Mouse (Mus musculus) heart, adult 2 months (tissue): Measurements from ENCODE around the gene Hjurp. TPM values are rescaled to one million over a fixed set of nuclear protein-coding genes. Genes with fewer than 3 reads are reported as not detected.

ENCODE experiments used
- DNase-seq, 2 experiments: peaks; one replicate each; pipeline ENCODE4 v3.0.0; 2021
- H3K27ac ChIP-seq: fragments of 200-600 bp; 2 replicates; pipeline ENCODE4 v1.8.1; 2022
- H3K27me3 ChIP-seq: fragments of 200-500 bp; 2 replicates; pipeline ENCODE4 v1.6.1; 2012; ENCODE audit warnings: mild to moderate bottlenecking, low read length, inconsistent platforms, mixed read lengths; ENCODE audit not compliant: control insufficient read depth, insufficient read depth
- H3K36me3 ChIP-seq: fragments of 200-500 bp; 2 replicates; pipeline ENCODE4 v1.6.1; 2012; ENCODE audit warnings: low read length, inconsistent platforms; ENCODE audit not compliant: control insufficient read depth, insufficient read depth
- H3K4me1 ChIP-seq: fragments of 200-500 bp; 2 replicates; pipeline ENCODE4 v1.6.1; 2011; ENCODE audit warnings: low read length; ENCODE audit not compliant: control insufficient read depth, insufficient read depth
- H3K4me3 ChIP-seq: fragments of 200-600 bp; 2 replicates; pipeline ENCODE4 v1.8.1; 2022
- H3K79me2 ChIP-seq: fragments of 200-500 bp; replicated peaks from 2 replicates; pipeline ENCODE4 v1.6.1; 2012; ENCODE audit warnings: mild to moderate bottlenecking, inconsistent platforms, low read length, moderate library complexity, mixed read lengths; ENCODE audit not compliant: control insufficient read depth, insufficient read depth
- H3K9ac ChIP-seq: fragments of 200-500 bp; 2 replicates; pipeline ENCODE4 v1.6.1; 2012; ENCODE audit warnings: low read depth, mild to moderate bottlenecking, control low read depth, inconsistent platforms, low read length, mixed read lengths
- CTCF ChIP-seq: fragments of 200-600 bp; IDR thresholded peaks from 2 replicates; pipeline ENCODE4 v1.8.1; 2022; ENCODE audit warnings: antibody characterized with exemption, mild to moderate bottlenecking, moderate library complexity
- EP300 ChIP-seq: fragments of 200-500 bp; IDR thresholded peaks from 2 replicates; pipeline ENCODE4 v1.6.1; 2011; ENCODE audit warnings: low read depth, low read length, control low read depth; ENCODE audit not compliant: insufficient read depth
- POLR2A ChIP-seq: fragments of 200-500 bp; IDR thresholded peaks from 2 replicates; pipeline ENCODE4 v1.6.1; 2011; ENCODE audit warnings: mild to moderate bottlenecking, low read depth, low read length, control low read depth; ENCODE audit not compliant: insufficient read depth
- WGBS: fragments of 180-500 bp; shearing (Covaris S2); methylation state at CpG from one replicate; pipeline ENCODE4 v1.1.7; 2018; 5-methylcytosine and 5-hydroxymethylcytosine counted together
- intact Hi-C: fragments of 180-260 bp; cut with DNase I; formaldehyde crosslinking; loops from one replicate; pipeline ENCODE4 v1.15.1; 2025
- polyA plus RNA-seq: library from polyadenylated mRNA; depleted of rRNA; stranded (reverse); fragments of >200 nt; gene quantifications from 2 replicates; pipeline ENCODE4 v1.2.3, GENCODE M21; 2012
- total RNA-seq, 2 experiments: library from RNA; stranded (reverse); gene quantifications; 2 replicates each; pipeline ENCODE4 v1.2.3; 2021

Gene Hjurp
- total and polyA plus RNA-seq, 3 experiments: 8.7 to 23.9 (median 11.5) TPM

GRCm38 (mm10) chr1:88292057-88292456 is 14.6 kb upstream of the Hjurp start:
- TF ChIP-seq POLR2A: no peak
- TF ChIP-seq CTCF: no peak
- no peak for TF ChIP-seq EP300
- 53% methylated on average over 2 of the region's 2 CpGs for WGBS
- H3K36me3 ChIP-seq: no peaks in the 10 kb centered on the region
- no peaks in the 10 kb centered on the region for H3K4me1 ChIP-seq
- H3K27me3 ChIP-seq: no peaks in the 10 kb centered on the region
- H3K9ac ChIP-seq: no peak overlapping the region
- no peak overlapping the region for H3K27ac ChIP-seq
- no peaks in the 10 kb centered on the region for H3K79me2 ChIP-seq
- intact Hi-C loops: no loop called here
- DNase-seq: no peak
- H3K4me3 ChIP-seq: no peak overlapping the region

GRCm38 (mm10) chr1:88291409-88292005 is 14.1 kb upstream of the Hjurp start:
- H3K36me3 ChIP-seq: no peaks in the 10 kb centered on the region
- no peak overlapping the region for H3K4me3 ChIP-seq
- no peaks in the 10 kb centered on the region for H3K4me1 ChIP-seq
- intact Hi-C loops: no loop called here
- no peaks in the 10 kb centered on the region for H3K27me3 ChIP-seq
- H3K27ac ChIP-seq: no peak overlapping the region
- TF ChIP-seq EP300 (no peak), POLR2A (no peak), CTCF (no peak)
- WGBS: 51% methylated on average over 3 of the region's 3 CpGs
- H3K79me2 ChIP-seq: no peaks in the 10 kb centered on the region
- no peak for DNase-seq
- H3K9ac ChIP-seq: no peak overlapping the region

GRCm38 (mm10) chr1:88290511-88290910 is 13.1 kb upstream of the Hjurp start:
- Histone ChIP-seq H3K27me3 (no peaks in the 10 kb centered on the region), H3K36me3 (no peaks in the 10 kb centered on the region), H3K27ac (no peak overlapping the region), H3K4me3 (no peak overlapping the region), H3K79me2 (no peaks in the 10 kb centered on the region), H3K9ac (no peak overlapping the region), H3K4me1 (no peaks in the 10 kb centered on the region)
- no peak for DNase-seq
- WGBS: 53% methylated on average over 1 of the region's 1 CpGs
- intact Hi-C loops: no loop called here
- TF ChIP-seq EP300 (no peak), CTCF (no peak), POLR2A (no peak)

- peak in 1 of 2 experiments; percentile 50 for DNase-seq
- Histone ChIP-seq H3K27me3 (no peaks in the 10 kb centered on the region), H3K9ac (no peak overlapping the region), H3K79me2 (no peaks in the 10 kb centered on the region), H3K4me3 (no peak overlapping the region), H3K4me1 (no peaks in the 10 kb centered on the region), H3K36me3 (no peaks in the 10 kb centered on the region), H3K27ac (no peak overlapping the region)
- intact Hi-C loops: loop anchor here (10.0 kb wide), 1 partner anchor 285 kb away; the partner anchor contains the start of gene Usp40
- TF ChIP-seq CTCF: peak; percentile 76
- TF ChIP-seq EP300: no peak
- TF ChIP-seq POLR2A: no peak
- 34% methylated on average over 4 of the region's 4 CpGs for WGBS
Measured at GRCm38 (mm10) chr1:88289917-88290316, 12.5 kb upstream of the Hjurp start.

GRCm38 (mm10) chr1:88289152-88289551 is 11.7 kb upstream of the Hjurp start:
- Histone ChIP-seq H3K27ac (no peak overlapping the region), H3K4me3 (no peak overlapping the region), H3K4me1 (no peaks in the 10 kb centered on the region), H3K79me2 (no peaks in the 10 kb centered on the region), H3K9ac (no peak overlapping the region), H3K36me3 (no peaks in the 10 kb centered on the region), H3K27me3 (no peaks in the 10 kb centered on the region)
- TF ChIP-seq EP300: no peak
- TF ChIP-seq POLR2A: no peak
- no peak for TF ChIP-seq CTCF
- DNase-seq: no peak
- intact Hi-C loops: loop anchor here (10.0 kb wide), 1 partner anchor 284 kb away; the partner anchor contains the start of gene Usp40
- WGBS: 43% methylated on average over 2 of the region's 2 CpGs

GRCm38 (mm10) chr1:88288789-88289127 is 11.3 kb upstream of the Hjurp start:
- TF ChIP-seq CTCF (no peak), POLR2A (no peak), EP300 (no peak)
- intact Hi-C loops: loop anchor here (10.0 kb wide), 1 partner anchor 284 kb away; the partner anchor contains the start of gene Usp40
- H3K27me3 ChIP-seq: no peaks in the 10 kb centered on the region
- no peak overlapping the region for H3K4me3 ChIP-seq
- DNase-seq: no peak
- H3K36me3 ChIP-seq: no peaks in the 10 kb centered on the region
- no peak overlapping the region for H3K9ac ChIP-seq
- no peak overlapping the region for H3K27ac ChIP-seq
- WGBS: 62% methylated on average over 3 of the region's 3 CpGs
- H3K79me2 ChIP-seq: no peaks in the 10 kb centered on the region
- H3K4me1 ChIP-seq: no peaks in the 10 kb centered on the region
